Mouse (Mus musculus) mouse trophoblast stem cell (cell line): ENCODE data around the gene St7.

Experiments
- in situ Hi-C, 2 experiments: fragments of 300-500 bp; cut with MseI, MboI; formaldehyde crosslinking; loops; 2 replicates in 1 of 2; 3 replicates in 1 of 2; pipeline ENCODE4 v1.15.1; 2025

St7 gene

GRCm38 (mm10) chr6:17943877-17944617 is 251.3 kb downstream of the St7 start:
- in situ Hi-C loops = no loop called here

DNA sequence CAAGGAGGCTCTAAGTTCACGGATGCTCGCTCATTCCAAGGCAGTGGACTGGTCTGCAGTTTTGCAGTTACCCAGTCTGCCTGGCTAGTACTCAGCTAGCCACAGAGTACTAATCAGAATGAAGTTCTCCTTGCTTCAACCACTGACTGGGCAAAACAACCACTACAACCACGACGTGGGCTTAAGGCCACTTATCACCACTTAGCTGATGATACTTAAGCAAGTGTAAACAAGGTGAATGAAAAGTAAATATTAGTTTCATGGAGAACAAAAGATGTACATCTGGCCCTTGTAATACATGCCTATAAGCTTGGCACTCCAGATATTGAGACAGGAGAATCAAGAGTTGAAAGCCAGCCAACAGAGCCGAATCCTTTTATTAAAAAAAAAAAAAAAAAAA is 253.7 kb downstream of the St7 start:
- in situ Hi-C loops = no loop called here

- in situ Hi-C loops = no loop called here
Measured at GRCm38 (mm10) chr6:17947130-17947831, 254.5 kb downstream of the St7 start.

- in situ Hi-C loops = no loop called here
Measured at GRCm38 (mm10) chr6:17949103-17949502, 256.4 kb downstream of the St7 start.

DNA sequence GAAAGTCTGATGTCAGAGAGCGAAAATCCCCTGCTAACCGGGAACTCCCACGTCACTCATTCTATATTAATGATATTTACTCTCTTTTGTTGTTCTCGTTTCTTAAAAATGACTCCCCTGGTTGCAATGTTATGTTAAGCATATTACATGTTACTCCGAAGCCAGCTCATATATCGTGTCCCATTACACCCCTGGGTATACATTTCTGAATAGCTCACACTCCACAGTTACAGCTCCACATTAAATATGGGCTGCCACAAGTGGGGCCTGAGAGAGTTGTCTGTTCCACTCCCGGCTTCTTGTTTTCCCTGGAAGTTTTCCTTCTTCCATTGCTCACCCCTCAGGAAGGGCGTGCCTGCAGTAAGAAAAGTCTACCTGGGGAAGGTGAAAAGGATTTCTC is 259.0 kb downstream of the St7 start:
- in situ Hi-C loops = no loop called here

DNA sequence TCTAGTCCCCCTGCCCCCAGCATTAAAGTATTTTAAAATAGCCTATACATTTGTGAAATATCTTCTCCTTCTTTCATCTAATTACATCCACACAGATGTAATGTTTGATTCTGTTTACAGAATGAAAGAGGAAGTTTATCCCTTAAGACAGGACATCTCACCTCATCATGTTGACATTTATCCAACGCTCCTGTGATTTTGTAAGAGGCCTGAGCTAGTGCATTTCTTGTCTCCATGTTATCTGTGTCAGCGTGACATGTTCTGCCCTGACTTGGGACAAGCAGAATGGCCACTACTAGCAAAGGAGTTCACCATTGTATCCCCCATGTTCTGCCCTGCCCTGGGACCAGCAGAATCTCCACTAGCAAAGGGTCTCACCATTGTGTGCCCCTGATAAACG is 270.7 kb downstream of the St7 start:
- in situ Hi-C loops = no loop called here

DNA sequence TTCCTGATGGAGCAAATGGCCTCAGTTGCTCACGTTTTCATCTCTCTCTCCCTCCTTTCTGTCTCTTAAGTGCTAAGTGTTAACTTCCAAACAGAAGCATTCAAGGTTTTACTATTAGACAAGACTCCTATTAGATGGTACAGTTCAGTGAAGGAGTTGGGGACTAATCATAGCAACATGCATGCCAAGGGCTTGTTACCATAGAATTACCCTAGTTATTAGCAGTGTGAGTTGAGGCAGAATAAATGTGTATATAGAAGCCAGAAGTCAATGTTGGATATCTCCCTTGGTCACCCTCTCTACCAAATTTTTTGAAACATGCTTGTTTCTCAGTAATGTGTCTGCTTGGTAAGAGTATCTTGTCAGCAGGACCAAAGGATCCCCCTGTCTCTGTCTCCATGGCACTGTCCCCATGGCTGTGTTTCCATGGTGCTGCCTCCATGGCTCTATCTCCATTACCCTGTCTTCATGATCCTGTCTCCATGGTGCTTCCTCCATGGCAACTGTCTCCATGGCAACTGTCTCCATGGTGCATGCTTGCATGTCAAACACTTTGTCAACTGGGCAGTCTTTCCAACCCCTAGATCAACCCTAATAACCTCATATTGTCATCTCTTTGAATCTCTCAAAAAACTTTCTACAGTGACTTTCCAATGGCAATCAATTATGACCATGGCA is 275.9 kb downstream of the St7 start:
- in situ Hi-C loops = no loop called here

DNA sequence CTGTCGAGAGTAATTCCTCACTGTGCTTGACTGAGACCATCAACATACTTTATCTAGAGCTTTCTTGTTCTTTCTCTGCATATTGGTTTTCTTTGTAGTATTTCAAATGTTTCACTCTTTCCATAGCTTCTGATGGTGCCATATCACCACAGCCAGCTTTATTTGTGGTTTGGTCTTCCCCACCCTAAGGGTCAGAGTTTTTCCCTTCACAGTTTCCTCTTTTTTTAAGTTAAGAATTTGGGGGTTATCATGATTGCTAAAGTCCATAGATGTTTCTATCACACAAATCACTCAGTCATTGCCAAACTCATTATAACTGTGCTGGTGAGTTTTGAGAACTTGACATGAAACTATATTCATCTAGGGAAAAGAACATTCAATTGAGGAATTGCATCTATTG is 277.1 kb downstream of the St7 start:
- in situ Hi-C loops = no loop called here

GRCm38 (mm10) chr6:17971393-17971792 is 278.7 kb downstream of the St7 start:
- in situ Hi-C loops = no loop called here

- in situ Hi-C loops = no loop called here
Measured at GRCm38 (mm10) chr6:17974416-17974815, 281.7 kb downstream of the St7 start.

DNA sequence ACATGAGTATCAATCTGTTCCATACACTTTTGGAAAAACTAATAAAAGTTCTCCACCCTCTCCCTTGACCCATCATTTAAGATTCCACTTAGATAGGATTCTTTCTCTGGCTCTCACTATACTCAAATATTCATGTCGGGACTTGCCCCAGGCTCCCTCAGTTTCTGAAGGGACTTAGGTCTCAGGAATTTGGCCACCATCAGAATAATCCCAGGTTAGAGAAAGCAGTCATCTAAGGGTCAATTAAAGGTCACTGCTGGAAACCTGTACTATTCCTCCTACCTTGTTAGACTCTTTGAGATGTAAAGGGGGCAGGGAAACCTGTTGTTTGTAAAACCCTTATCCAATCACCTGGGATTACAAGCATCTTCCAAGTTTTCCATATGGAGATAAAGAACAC is 284.4 kb downstream of the St7 start:
- in situ Hi-C loops = no loop called here

- in situ Hi-C loops = no loop called here
Measured at GRCm38 (mm10) chr6:17978324-17978723, 285.6 kb downstream of the St7 start.

DNA sequence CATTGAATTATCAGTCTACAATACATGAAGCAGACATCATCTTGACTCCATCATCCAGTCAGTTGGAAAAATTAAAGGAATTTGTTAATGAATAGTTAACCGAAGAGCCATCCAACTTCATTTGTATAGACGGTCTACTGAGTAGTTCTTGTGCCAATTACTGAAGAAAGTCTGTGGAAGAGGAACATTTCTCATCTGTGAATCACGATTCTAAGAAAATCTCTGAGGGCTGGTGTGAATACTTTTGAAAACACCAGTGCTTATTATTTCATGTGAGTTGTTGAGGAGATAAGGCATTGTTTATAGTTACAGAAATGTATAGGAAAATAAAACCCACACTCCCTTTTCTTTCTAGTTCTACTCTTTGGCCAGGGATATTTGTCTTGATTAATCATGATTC is 286.1 kb downstream of the St7 start:
- in situ Hi-C loops = no loop called here

GRCm38 (mm10) chr6:17979361-17979760 is 286.6 kb downstream of the St7 start:
- in situ Hi-C loops = no loop called here

- in situ Hi-C loops = no loop called here
Measured at GRCm38 (mm10) chr6:17990173-17991028, 297.7 kb downstream of the St7 start.

GRCm38 (mm10) chr6:17991625-17992024 is 298.9 kb downstream of the St7 start:
- in situ Hi-C loops = no loop called here
